Mouse (Mus musculus): ENCODE results near the gene Tmem95. TPM values are rescaled to one million over a fixed set of nuclear protein-coding genes. Genes with fewer than 3 reads are reported as not detected.

Tmem95 gene
- polyA plus RNA-seq, 1 experiment: not detected

DNA sequence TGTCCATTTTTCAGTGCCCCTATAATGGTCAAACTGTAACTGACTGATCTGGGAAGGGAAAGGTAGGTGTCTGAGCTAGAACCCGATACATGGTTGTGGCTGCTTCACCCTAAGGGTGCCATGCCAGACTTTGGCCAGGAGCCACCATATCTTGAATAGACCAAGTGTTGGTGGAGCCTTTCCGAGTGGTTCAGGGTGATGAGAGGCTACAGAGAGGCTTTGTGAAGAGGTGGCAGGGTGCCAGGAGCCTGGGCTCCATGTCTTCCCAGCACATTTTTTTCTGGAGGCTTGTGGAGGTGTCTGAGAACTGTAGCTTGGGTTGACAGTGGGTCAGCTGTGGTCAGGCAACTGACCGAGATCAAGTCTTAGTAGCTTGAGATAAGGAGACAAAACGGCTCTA is 13.7 kb upstream of the Tmem95 start:
- peaks cover 4% of the 10 kb centered on the region; the same call in 1 of the 2 replicates for H3K4me1 ChIP-seq (ENCODE audit: control insufficient read depth, insufficient read depth, low read length)
- 57% methylated on average over 4 of the region's 4 CpGs for WGBS
- TF ChIP-seq POLR2A (IDR thresholded peaks at IDR 0.05; ENCODE audit: borderline replicate concordance, control insufficient read depth, low read depth, low read length) (no peak), CTCF (IDR thresholded peaks at IDR 0.05; ENCODE audit: control insufficient read depth, insufficient read depth, low read length) (no peak)

DNA sequence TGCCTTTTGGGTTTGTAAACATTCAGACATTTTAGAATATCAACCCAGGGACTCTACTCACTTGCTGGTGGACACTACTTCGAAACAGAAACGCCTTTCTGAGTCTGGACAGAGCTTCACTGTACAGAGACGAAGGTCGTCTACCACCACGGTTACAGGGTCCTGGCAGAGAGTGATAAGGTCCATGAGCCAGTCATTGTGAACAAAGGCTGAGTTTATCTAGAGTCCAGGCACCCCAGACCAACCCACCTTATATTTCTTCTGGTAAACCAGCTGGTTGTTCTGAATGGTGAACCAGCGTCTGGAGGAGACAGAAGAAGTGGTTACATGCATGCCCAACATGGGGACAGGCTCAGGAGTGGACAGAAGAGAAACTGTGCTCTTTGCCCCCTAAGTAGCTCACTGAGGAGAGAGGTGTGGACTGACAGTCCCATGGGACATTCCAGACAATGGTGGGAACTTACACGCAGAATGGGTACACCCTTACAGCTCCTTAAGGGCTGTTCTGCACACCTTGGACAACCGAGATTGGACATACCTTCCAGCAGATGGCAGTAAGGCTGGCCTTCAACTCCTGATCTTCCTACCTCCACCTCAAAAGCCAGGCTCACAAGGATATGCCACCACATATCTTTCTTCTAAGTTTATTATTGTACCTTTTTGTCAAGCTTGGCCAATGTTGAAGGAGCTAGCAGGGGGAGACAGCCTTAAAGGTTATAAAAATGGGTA is 9.3 kb upstream of the Tmem95 start:
- no peak for TF ChIP-seq POLR2A (IDR thresholded peaks at IDR 0.05; ENCODE audit: borderline replicate concordance, control insufficient read depth, low read depth, low read length)
- TF ChIP-seq CTCF (IDR thresholded peaks at IDR 0.05; ENCODE audit: control insufficient read depth, insufficient read depth, low read length): peak; percentile 47
- Histone ChIP-seq H3K4me1 (ENCODE audit: control insufficient read depth, insufficient read depth, low read length) (peaks cover 3% of the 10 kb centered on the region; the same call in 1 of the 2 replicates), H3K4me3 (replicated peaks; ENCODE audit: control insufficient read depth, low read depth, low read length) (no peak overlapping the region), H3K27ac (ENCODE audit: control insufficient read depth, insufficient read depth, low read depth, low read length, poor library complexity) (no peak overlapping the region)
- 64% methylated on average over 8 of the region's 8 CpGs for WGBS

More for the DNA sequence above, 13.7 kb upstream of the Tmem95 start:
- Histone ChIP-seq H3K27ac (ENCODE audit: control insufficient read depth, insufficient read depth, low read depth, low read length, poor library complexity) (no peak overlapping the region), H3K4me3 (replicated peaks; ENCODE audit: control insufficient read depth, low read depth, low read length) (no peak overlapping the region)

DNA sequence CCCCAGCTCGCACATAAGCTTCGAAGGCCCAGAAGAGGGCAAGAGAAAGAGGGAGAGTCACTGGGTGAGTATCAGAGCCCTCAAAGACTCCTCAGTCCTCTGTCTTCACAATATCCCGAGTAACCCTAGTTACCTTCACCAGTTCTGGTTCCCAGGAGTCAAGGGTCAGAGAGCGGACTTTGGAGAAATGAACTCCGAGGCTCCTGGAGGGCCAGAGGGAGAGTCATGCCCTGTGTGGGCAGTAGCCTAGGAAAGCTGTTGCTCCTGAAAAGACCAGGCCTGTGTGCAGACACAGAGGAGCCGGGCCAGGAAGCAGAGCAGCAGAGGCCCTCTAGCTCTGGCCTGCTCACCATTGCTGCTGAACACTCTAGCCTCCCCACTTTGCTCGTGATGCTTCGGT is 6.8 kb upstream of the Tmem95 start:
- H3K4me3 ChIP-seq (replicated peaks; ENCODE audit: control insufficient read depth, low read depth, low read length): no peak overlapping the region
- WGBS: 88% methylated on average over 8 of the region's 8 CpGs
- no peak for TF ChIP-seq CTCF (IDR thresholded peaks at IDR 0.05; ENCODE audit: control insufficient read depth, insufficient read depth, low read length)
- no peak for TF ChIP-seq POLR2A (IDR thresholded peaks at IDR 0.05; ENCODE audit: borderline replicate concordance, control insufficient read depth, low read depth, low read length)
- no peak overlapping the region for H3K27ac ChIP-seq (ENCODE audit: control insufficient read depth, insufficient read depth, low read depth, low read length, poor library complexity)
- H3K4me1 ChIP-seq (ENCODE audit: control insufficient read depth, insufficient read depth, low read length): peaks cover 4% of the 10 kb centered on the region; the same call in 1 of the 2 replicates

DNA sequence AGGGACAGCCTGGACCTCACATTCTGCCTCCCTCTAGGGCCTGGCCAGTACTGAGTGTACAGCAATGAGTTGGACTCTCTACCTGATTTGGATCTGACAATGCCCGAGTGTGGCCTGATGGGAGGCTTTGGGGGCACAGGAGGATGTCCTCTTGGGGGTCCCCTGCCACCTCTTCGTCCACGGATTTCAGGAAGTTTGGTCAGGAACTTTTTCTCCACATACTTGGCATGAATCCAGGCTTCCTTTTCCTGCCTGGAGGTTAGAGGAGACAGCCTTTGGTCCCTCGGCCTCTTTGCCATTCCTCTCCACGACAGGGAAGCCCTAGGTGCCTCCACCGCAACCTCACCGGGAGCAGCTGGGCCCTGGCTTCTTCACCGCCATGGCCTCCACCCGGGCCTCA is 6.4 kb upstream of the Tmem95 start:
- Histone ChIP-seq H3K4me3 (replicated peaks; ENCODE audit: control insufficient read depth, low read depth, low read length) (no peak overlapping the region), H3K27ac (ENCODE audit: control insufficient read depth, insufficient read depth, low read depth, low read length, poor library complexity) (no peak overlapping the region), H3K4me1 (ENCODE audit: control insufficient read depth, insufficient read depth, low read length) (peaks cover 4% of the 10 kb centered on the region; the same call in 1 of the 2 replicates)
- 64% methylated on average over 9 of the region's 9 CpGs for WGBS
- TF ChIP-seq POLR2A (IDR thresholded peaks at IDR 0.05; ENCODE audit: borderline replicate concordance, control insufficient read depth, low read depth, low read length) (no peak), CTCF (IDR thresholded peaks at IDR 0.05; ENCODE audit: control insufficient read depth, insufficient read depth, low read length) (no peak)

DNA sequence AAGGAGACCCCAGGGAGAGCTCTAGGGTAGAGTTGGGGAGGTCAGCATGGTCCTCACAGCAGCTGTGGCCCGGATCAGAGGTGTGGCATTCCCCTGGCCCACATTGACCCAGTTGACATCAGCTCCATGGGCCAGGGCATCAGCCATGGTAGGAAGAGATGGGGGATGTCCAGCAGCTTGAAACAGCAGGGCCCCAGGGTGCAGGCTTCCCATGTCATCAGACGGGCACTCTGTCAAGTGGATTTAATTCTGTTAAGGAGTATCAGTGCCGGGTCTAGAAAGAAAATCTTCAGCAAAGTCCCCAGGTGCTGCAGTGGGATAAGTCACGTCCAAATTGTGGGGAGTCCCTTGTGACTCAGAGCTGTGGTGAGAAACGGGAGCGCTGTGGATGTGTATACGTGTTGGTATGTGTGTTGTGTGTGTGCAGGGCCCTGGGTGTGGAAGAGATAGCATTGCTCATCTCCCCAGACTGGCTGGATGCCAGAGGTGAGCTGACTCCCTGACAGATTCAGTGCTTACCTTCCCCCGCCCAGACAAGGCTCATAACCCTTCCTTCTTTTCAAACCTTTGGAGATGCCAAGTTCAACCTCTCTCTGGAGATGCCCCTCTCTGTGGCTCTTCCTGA is 5.8 kb upstream of the Tmem95 start:
- Histone ChIP-seq H3K27ac (ENCODE audit: control insufficient read depth, insufficient read depth, low read depth, low read length, poor library complexity) (no peak overlapping the region), H3K4me1 (ENCODE audit: control insufficient read depth, insufficient read depth, low read length) (peaks cover 4% of the 10 kb centered on the region), H3K4me3 (replicated peaks; ENCODE audit: control insufficient read depth, low read depth, low read length) (no peak overlapping the region)
- TF ChIP-seq CTCF (IDR thresholded peaks at IDR 0.05; ENCODE audit: control insufficient read depth, insufficient read depth, low read length) (no peak), POLR2A (IDR thresholded peaks at IDR 0.05; ENCODE audit: borderline replicate concordance, control insufficient read depth, low read depth, low read length) (no peak)
- 66% methylated on average over 8 of the region's 8 CpGs for WGBS

DNA sequence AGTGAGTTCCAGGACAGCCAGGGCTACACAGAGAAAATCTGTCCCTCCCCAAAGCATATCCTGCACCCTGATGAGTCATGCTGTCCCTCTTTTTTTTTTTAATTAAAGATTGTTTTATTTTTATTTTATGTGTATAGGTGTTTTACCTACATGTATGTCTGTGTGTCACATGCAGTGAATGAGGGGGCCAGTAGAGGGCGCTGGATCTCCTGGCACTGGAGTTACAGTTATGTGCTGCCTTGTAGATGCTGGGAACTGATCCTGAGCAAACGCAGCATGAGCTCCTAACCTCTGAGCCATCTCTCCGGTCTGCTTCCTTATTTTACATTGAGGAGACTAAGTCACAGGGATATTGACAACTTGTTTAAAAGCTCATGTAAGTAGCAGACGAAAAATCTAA is 5.2 kb upstream of the Tmem95 start:
- 80% methylated on average over 4 of the region's 4 CpGs for WGBS
- Histone ChIP-seq H3K4me1 (ENCODE audit: control insufficient read depth, insufficient read depth, low read length) (peaks cover 4% of the 10 kb centered on the region), H3K27ac (ENCODE audit: control insufficient read depth, insufficient read depth, low read depth, low read length, poor library complexity) (no peak overlapping the region), H3K4me3 (replicated peaks; ENCODE audit: control insufficient read depth, low read depth, low read length) (no peak overlapping the region)
- no peak for TF ChIP-seq POLR2A (IDR thresholded peaks at IDR 0.05; ENCODE audit: borderline replicate concordance, control insufficient read depth, low read depth, low read length)
- TF ChIP-seq CTCF (IDR thresholded peaks at IDR 0.05; ENCODE audit: control insufficient read depth, insufficient read depth, low read length): peak; percentile 65

DNA sequence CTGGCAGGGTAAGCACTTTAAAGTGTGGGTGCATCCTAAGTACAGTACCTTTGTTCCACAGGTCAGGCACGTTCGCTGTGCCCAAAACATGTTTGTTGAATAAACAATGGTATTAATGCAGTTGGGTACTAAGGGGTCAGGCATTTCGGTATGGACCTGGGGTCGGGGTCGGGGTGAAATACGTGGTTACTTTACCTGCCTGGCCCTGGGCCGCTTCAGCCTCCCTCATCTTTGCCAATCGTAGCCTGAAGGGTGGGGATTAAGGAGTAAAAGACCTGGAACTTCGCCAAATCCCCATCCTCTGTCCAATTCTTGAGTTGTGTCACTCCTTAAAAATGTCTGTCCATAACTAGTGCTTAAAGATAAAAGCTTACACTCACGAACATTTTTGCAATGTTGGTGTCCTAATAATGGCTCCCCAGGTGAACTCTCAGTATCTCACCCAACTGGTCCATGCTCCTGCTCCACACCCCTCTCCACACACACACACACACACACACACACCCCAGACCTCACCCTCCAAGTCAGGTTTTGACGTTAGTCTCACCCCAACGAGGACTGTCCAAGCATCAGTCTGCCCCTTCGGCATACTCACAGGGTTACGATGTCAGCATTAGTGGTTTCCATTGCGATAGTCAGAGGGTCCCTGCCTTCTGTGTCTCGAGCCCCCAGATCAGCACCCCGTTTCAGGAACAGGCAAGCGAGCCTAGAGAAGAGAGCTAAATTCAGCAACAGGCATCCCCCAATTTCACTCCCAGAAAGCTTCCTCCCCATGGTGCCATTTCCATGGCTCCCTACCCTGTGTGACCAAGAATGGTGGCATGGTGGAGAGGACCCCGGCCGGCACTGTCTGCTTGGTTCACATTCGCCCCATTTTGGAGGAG is 4.2 kb upstream of the Tmem95 start:
- 78% methylated on average over 21 of the region's 21 CpGs for WGBS
- Histone ChIP-seq H3K4me3 (replicated peaks; ENCODE audit: control insufficient read depth, low read depth, low read length) (no peak overlapping the region), H3K4me1 (ENCODE audit: control insufficient read depth, insufficient read depth, low read length) (peaks cover 4% of the 10 kb centered on the region), H3K27ac (ENCODE audit: control insufficient read depth, insufficient read depth, low read depth, low read length, poor library complexity) (peak overlapping the region; percentile 93)
- TF ChIP-seq CTCF (IDR thresholded peaks at IDR 0.05; ENCODE audit: control insufficient read depth, insufficient read depth, low read length): no peak
- TF ChIP-seq POLR2A (IDR thresholded peaks at IDR 0.05; ENCODE audit: borderline replicate concordance, control insufficient read depth, low read depth, low read length): no peak
